Mouse (Mus musculus): Measurements from ENCODE around the gene 2310030G06Rik. TPM values are rescaled to one million over a fixed set of nuclear protein-coding genes. Genes with fewer than 3 reads are reported as not detected.

Gene 2310030G06Rik
- polyA plus RNA-seq, 1 experiment from 2014 or later = 0.79 TPM

- ATAC-seq (replicated peaks; ENCODE audit: low FRiP score) (no peak), DNase-seq (ENCODE audit: low spot score) (no peak)
- Histone ChIP-seq H3K36me3 (ENCODE audit: control insufficient read depth, insufficient read depth, low read length) (no peaks in the 10 kb centered on the region), H3K9ac (ENCODE audit: low read length) (no peak overlapping the region), H3K4me3 (ENCODE audit: low read depth, low read length) (no peak overlapping the region), H3K27me3 (ENCODE audit: control insufficient read depth, insufficient read depth, low read length) (no peaks in the 10 kb centered on the region), H3K4me1 (replicated peaks; ENCODE audit: control insufficient read depth, insufficient read depth, low read length) (peaks cover 16% of the 10 kb centered on the region), H3K4me2 (ENCODE audit: low read depth, low read length, severe bottlenecking) (no peak overlapping the region), H3K9me3 (ENCODE audit: control insufficient read depth, low read length) (no peaks in the 10 kb centered on the region), H3K27ac (ENCODE audit: low read depth, low read length) (0 out of 2 replicates have a peak overlapping the region, but pooled peaks have one; percentile 0)
- 49% methylated on average over 3 of the region's 3 CpGs for WGBS
Observed at GRCm38 (mm10) chr9:50724661-50725330, 21.5 kb downstream of the 2310030G06Rik start.

GRCm38 (mm10) chr9:50724147-50724546 lies 22.2 kb downstream of the 2310030G06Rik start:
- H3K27me3 ChIP-seq (ENCODE audit: control insufficient read depth, insufficient read depth, low read length) = no peaks in the 10 kb centered on the region
- no peaks in the 10 kb centered on the region for H3K9me3 ChIP-seq (ENCODE audit: control insufficient read depth, low read length)
- no peaks in the 10 kb centered on the region for H3K36me3 ChIP-seq (ENCODE audit: control insufficient read depth, insufficient read depth, low read length)
- no peak overlapping the region for H3K4me3 ChIP-seq (ENCODE audit: low read depth, low read length)
- H3K4me1 ChIP-seq (replicated peaks; ENCODE audit: control insufficient read depth, insufficient read depth, low read length) = peaks cover 16% of the 10 kb centered on the region
- ATAC-seq (replicated peaks; ENCODE audit: low FRiP score) = no peak
- H3K27ac ChIP-seq (ENCODE audit: low read depth, low read length) = no peak overlapping the region
- H3K9ac ChIP-seq (ENCODE audit: low read length) = no peak overlapping the region
- 87% methylated on average over 2 of the region's 2 CpGs for WGBS
- no peak overlapping the region for H3K4me2 ChIP-seq (ENCODE audit: low read depth, low read length, severe bottlenecking)
- DNase-seq (ENCODE audit: low spot score) = no peak

GRCm38 (mm10) chr9:50723406-50723805 lies 22.9 kb downstream of the 2310030G06Rik start:
- Histone ChIP-seq H3K27me3 (ENCODE audit: control insufficient read depth, insufficient read depth, low read length) (no peaks in the 10 kb centered on the region), H3K9ac (ENCODE audit: low read length) (no peak overlapping the region), H3K4me2 (ENCODE audit: low read depth, low read length, severe bottlenecking) (no peak overlapping the region), H3K4me3 (ENCODE audit: low read depth, low read length) (no peak overlapping the region), H3K9me3 (ENCODE audit: control insufficient read depth, low read length) (no peaks in the 10 kb centered on the region), H3K36me3 (ENCODE audit: control insufficient read depth, insufficient read depth, low read length) (no peaks in the 10 kb centered on the region), H3K27ac (ENCODE audit: low read depth, low read length) (no peak overlapping the region), H3K4me1 (replicated peaks; ENCODE audit: control insufficient read depth, insufficient read depth, low read length) (peaks cover 16% of the 10 kb centered on the region)
- ATAC-seq (replicated peaks; ENCODE audit: low FRiP score) (no peak), DNase-seq (ENCODE audit: low spot score) (no peak)
- WGBS = 86% methylated on average over 7 of the region's 7 CpGs

GRCm38 (mm10) chr9:50722451-50722911 lies 23.9 kb downstream of the 2310030G06Rik start:
- Histone ChIP-seq H3K9ac (ENCODE audit: low read length) (no peak overlapping the region), H3K27me3 (ENCODE audit: control insufficient read depth, insufficient read depth, low read length) (no peaks in the 10 kb centered on the region), H3K4me3 (ENCODE audit: low read depth, low read length) (no peak overlapping the region), H3K27ac (ENCODE audit: low read depth, low read length) (no peak overlapping the region), H3K4me2 (ENCODE audit: low read depth, low read length, severe bottlenecking) (no peak overlapping the region), H3K36me3 (ENCODE audit: control insufficient read depth, insufficient read depth, low read length) (no peaks in the 10 kb centered on the region), H3K4me1 (replicated peaks; ENCODE audit: control insufficient read depth, insufficient read depth, low read length) (peaks cover 16% of the 10 kb centered on the region), H3K9me3 (ENCODE audit: control insufficient read depth, low read length) (no peaks in the 10 kb centered on the region)
- no peak for DNase-seq (ENCODE audit: low spot score)
- whole genome bisulfite sequencing = 62% methylated on average over 8 of the region's 8 CpGs
- no peak for ATAC-seq (replicated peaks; ENCODE audit: low FRiP score)

GRCm38 (mm10) chr9:50721061-50721460 lies 25.3 kb downstream of the 2310030G06Rik start:
- DNase-seq (ENCODE audit: low spot score) = no peak
- H3K4me1 ChIP-seq (replicated peaks; ENCODE audit: control insufficient read depth, insufficient read depth, low read length) = peaks cover 8% of the 10 kb centered on the region
- H3K4me3 ChIP-seq (ENCODE audit: low read depth, low read length) = no peak overlapping the region
- H3K27me3 ChIP-seq (ENCODE audit: control insufficient read depth, insufficient read depth, low read length) = no peaks in the 10 kb centered on the region
- H3K36me3 ChIP-seq (ENCODE audit: control insufficient read depth, insufficient read depth, low read length) = no peaks in the 10 kb centered on the region
- no peak for ATAC-seq (replicated peaks; ENCODE audit: low FRiP score)
- H3K9ac ChIP-seq (ENCODE audit: low read length) = no peak overlapping the region
- no peaks in the 10 kb centered on the region for H3K9me3 ChIP-seq (ENCODE audit: control insufficient read depth, low read length)
- 48% methylated on average over 12 of the region's 12 CpGs for WGBS
- H3K27ac ChIP-seq (ENCODE audit: low read depth, low read length) = no peak overlapping the region
- H3K4me2 ChIP-seq (ENCODE audit: low read depth, low read length, severe bottlenecking) = no peak overlapping the region

- Histone ChIP-seq H3K4me3 (ENCODE audit: low read depth, low read length) (no peak overlapping the region), H3K36me3 (ENCODE audit: control insufficient read depth, insufficient read depth, low read length) (no peaks in the 10 kb centered on the region), H3K9me3 (ENCODE audit: control insufficient read depth, low read length) (no peaks in the 10 kb centered on the region), H3K4me1 (replicated peaks; ENCODE audit: control insufficient read depth, insufficient read depth, low read length) (0 out of 2 replicates have a peak, but pooled peaks cover 2% of the 10 kb centered on the region), H3K9ac (ENCODE audit: low read length) (no peak overlapping the region), H3K27ac (ENCODE audit: low read depth, low read length) (no peak overlapping the region), H3K4me2 (ENCODE audit: low read depth, low read length, severe bottlenecking) (no peak overlapping the region), H3K27me3 (ENCODE audit: control insufficient read depth, insufficient read depth, low read length) (no peaks in the 10 kb centered on the region)
- DNase-seq (ENCODE audit: low spot score) = no peak
- 87% methylated on average over 4 of the region's 4 CpGs for WGBS
- no peak for ATAC-seq (replicated peaks; ENCODE audit: low FRiP score)
Observed at GRCm38 (mm10) chr9:50718878-50719277, 27.5 kb downstream of the 2310030G06Rik start.

- H3K9me3 ChIP-seq (ENCODE audit: control insufficient read depth, low read length) = no peaks in the 10 kb centered on the region
- DNase-seq (ENCODE audit: low spot score) (no peak), ATAC-seq (replicated peaks; ENCODE audit: low FRiP score) (no peak)
- no peak overlapping the region for H3K4me3 ChIP-seq (ENCODE audit: low read depth, low read length)
- H3K4me1 ChIP-seq (replicated peaks; ENCODE audit: control insufficient read depth, insufficient read depth, low read length) = no peaks in the 10 kb centered on the region
- H3K36me3 ChIP-seq (ENCODE audit: control insufficient read depth, insufficient read depth, low read length) = no peaks in the 10 kb centered on the region
- no peaks in the 10 kb centered on the region for H3K27me3 ChIP-seq (ENCODE audit: control insufficient read depth, insufficient read depth, low read length)
- 69% methylated on average over 4 of the region's 4 CpGs for WGBS
- no peak overlapping the region for H3K4me2 ChIP-seq (ENCODE audit: low read depth, low read length, severe bottlenecking)
- H3K27ac ChIP-seq (ENCODE audit: low read depth, low read length) = no peak overlapping the region
- H3K9ac ChIP-seq (ENCODE audit: low read length) = no peak overlapping the region
Observed at GRCm38 (mm10) chr9:50714188-50714587, 32.1 kb downstream of the 2310030G06Rik start.

- 91% methylated on average over 4 of the region's 4 CpGs for WGBS
- no peak overlapping the region for H3K4me2 ChIP-seq (ENCODE audit: low read depth, low read length, severe bottlenecking)
- no peaks in the 10 kb centered on the region for H3K4me1 ChIP-seq (replicated peaks; ENCODE audit: control insufficient read depth, insufficient read depth, low read length)
- no peak overlapping the region for H3K4me3 ChIP-seq (ENCODE audit: low read depth, low read length)
- no peaks in the 10 kb centered on the region for H3K36me3 ChIP-seq (ENCODE audit: control insufficient read depth, insufficient read depth, low read length)
- no peak overlapping the region for H3K9ac ChIP-seq (ENCODE audit: low read length)
- H3K27ac ChIP-seq (ENCODE audit: low read depth, low read length) = no peak overlapping the region
- H3K9me3 ChIP-seq (ENCODE audit: control insufficient read depth, low read length) = no peaks in the 10 kb centered on the region
- no peak for DNase-seq (ENCODE audit: low spot score)
- no peaks in the 10 kb centered on the region for H3K27me3 ChIP-seq (ENCODE audit: control insufficient read depth, insufficient read depth, low read length)
- no peak for ATAC-seq (replicated peaks; ENCODE audit: low FRiP score)
Observed at GRCm38 (mm10) chr9:50711337-50711736, 35.0 kb downstream of the 2310030G06Rik start.

GRCm38 (mm10) chr9:50709108-50709507 lies 37.2 kb downstream of the 2310030G06Rik start:
- Histone ChIP-seq H3K4me3 (ENCODE audit: low read depth, low read length) (no peak overlapping the region), H3K4me2 (ENCODE audit: low read depth, low read length, severe bottlenecking) (no peak overlapping the region), H3K9me3 (ENCODE audit: control insufficient read depth, low read length) (no peaks in the 10 kb centered on the region), H3K27me3 (ENCODE audit: control insufficient read depth, insufficient read depth, low read length) (no peaks in the 10 kb centered on the region), H3K9ac (ENCODE audit: low read length) (no peak overlapping the region), H3K4me1 (replicated peaks; ENCODE audit: control insufficient read depth, insufficient read depth, low read length) (no peaks in the 10 kb centered on the region), H3K36me3 (ENCODE audit: control insufficient read depth, insufficient read depth, low read length) (no peaks in the 10 kb centered on the region), H3K27ac (ENCODE audit: low read depth, low read length) (no peak overlapping the region)
- DNase-seq (ENCODE audit: low spot score) (no peak), ATAC-seq (replicated peaks; ENCODE audit: low FRiP score) (no peak)
- WGBS = 31% methylated on average over 2 of the region's 2 CpGs
